Mouse (Mus musculus) E14TG2a.4 (cell line): ENCODE results near the gene Emc9.

ENCODE experiments used
- H3K27me3 ChIP-seq: 2 replicates; pipeline ENCODE4 v1.6.1; 2014; ENCODE audit warnings: low read length, control low read depth; ENCODE audit not compliant: insufficient read depth
- H3K36me3 ChIP-seq: 2 replicates; pipeline ENCODE4 v1.6.1; 2014; ENCODE audit warnings: low read length, control low read depth; ENCODE audit not compliant: insufficient read depth
- H3K4me1 ChIP-seq: replicated peaks from 2 replicates; pipeline ENCODE4 v1.6.1; 2014; ENCODE audit warnings: low read depth, low read length, control low read depth
- H3K4me3 ChIP-seq: replicated peaks from 2 replicates; pipeline ENCODE4 v1.5.1; 2014; ENCODE audit warnings: mild to moderate bottlenecking, low read length
- H3K9me3 ChIP-seq: 2 replicates; pipeline ENCODE4 v1.6.1; 2014; ENCODE audit warnings: low read length, control low read depth
- CTCF ChIP-seq: conservative IDR thresholded peaks from 2 replicates; pipeline ENCODE4 v1.5.1; 2014; ENCODE audit warnings: low read length
- NANOG ChIP-seq: IDR thresholded peaks from 2 replicates; pipeline ENCODE4 v1.6.1; 2014; ENCODE audit warnings: borderline replicate concordance, low read length, mixed read lengths
- POU5F1 ChIP-seq: IDR thresholded peaks from 2 replicates; pipeline ENCODE4 v1.6.1; 2014; ENCODE audit warnings: low read length, borderline replicate concordance

Gene Emc9

DNA sequence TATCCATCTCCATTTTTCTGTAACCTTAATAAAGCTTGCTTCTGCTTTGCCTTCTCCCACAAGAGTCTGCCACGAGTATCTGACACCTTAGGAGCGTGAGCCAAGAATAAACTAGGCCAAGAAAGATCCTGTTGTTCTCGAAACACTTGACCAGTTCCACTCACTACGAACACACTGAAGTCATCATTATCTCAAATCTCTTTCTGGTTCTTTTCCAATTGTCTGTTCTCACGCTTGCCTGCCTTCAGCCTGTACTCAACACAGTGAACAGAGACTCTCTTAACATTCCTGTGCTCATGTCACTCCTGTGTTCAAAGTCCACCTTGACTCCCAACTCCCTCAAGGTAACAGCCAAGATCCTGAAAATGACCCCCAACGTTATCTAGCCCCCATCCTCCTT lies 28.2 kb upstream of the Emc9 start:
- Histone ChIP-seq H3K27me3 (peaks cover 3% of the 10 kb centered on the region), H3K9me3 (no peaks in the 10 kb centered on the region), H3K4me3 (no peak overlapping the region), H3K36me3 (peaks cover 25% of the 10 kb centered on the region), H3K4me1 (peaks cover 24% of the 10 kb centered on the region)
- no peak for TF ChIP-seq CTCF
- TF ChIP-seq POU5F1 = no peak
- TF ChIP-seq NANOG = no peak

DNA sequence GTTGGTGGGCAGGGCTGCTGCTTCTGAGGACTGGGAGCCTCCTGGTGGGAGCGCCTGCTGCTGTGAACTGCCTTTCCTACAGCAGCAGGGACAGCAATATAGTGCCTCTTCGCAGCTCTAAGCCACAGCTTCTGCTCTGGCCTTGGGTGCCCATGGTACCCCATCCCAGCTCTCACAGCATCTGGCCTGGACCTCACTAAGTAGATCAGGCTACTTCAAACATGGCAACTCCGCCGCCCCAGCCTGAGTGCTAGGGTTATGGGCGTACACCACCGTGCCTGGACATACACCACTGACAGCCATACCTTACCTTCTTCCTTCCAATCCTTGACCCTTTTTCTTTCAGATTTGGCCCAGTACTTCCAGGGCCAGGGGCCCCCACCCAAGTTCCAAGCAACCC lies 23.2 kb upstream of the Emc9 start:
- Histone ChIP-seq H3K4me3 (no peak overlapping the region), H3K27me3 (no peaks in the 10 kb centered on the region), H3K4me1 (peaks cover 52% of the 10 kb centered on the region), H3K9me3 (no peaks in the 10 kb centered on the region), H3K36me3 (peaks cover 59% of the 10 kb centered on the region)
- no peak for TF ChIP-seq CTCF
- no peak for TF ChIP-seq NANOG
- no peak for TF ChIP-seq POU5F1

DNA sequence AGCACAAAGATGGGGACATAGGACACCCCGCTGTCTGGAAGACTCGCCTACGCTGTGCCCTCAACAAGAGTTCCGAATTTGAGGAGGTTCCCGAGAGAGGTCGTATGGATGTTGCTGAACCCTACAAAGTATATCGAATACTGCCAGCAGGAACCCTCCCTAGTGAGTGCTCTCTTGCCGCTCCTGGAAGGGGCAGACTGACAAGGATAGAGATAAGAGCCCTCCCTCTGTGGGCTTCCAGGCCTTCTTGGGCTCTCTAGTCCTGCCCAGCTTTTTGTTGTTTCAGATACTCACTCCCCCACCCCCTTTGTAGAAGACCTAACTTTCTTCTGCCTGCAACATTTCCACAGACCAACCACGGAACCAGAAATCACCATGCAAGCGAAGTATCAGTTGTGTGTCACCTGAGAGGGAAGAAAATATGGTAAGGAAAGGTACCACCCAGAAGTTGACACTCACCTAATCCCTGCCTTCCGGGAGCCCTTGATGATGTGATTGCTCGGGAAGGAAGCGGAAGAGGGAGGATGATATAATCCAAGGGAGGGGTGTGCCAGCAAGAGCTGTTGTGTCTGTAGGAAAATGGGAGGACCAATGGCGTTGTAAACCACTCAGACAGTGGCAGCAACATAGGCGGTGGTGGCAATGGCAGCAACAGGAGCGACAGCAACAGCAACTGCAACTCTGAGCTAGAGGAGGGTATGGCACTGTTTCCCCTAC lies 20.8 kb upstream of the Emc9 start:
- peaks cover 82% of the 10 kb centered on the region for H3K36me3 ChIP-seq
- no peaks in the 10 kb centered on the region for H3K27me3 ChIP-seq
- H3K4me3 ChIP-seq = peak overlapping the region; percentile 74
- no peaks in the 10 kb centered on the region for H3K9me3 ChIP-seq
- TF ChIP-seq CTCF (no peak), POU5F1 (no peak), NANOG (no peak)
- peaks cover 74% of the 10 kb centered on the region for H3K4me1 ChIP-seq

GRCm38 (mm10) chr14:55604823-55605222 lies 19.7 kb upstream of the Emc9 start:
- Histone ChIP-seq H3K27me3 (no peaks in the 10 kb centered on the region), H3K9me3 (no peaks in the 10 kb centered on the region), H3K4me1 (peaks cover 83% of the 10 kb centered on the region), H3K36me3 (peaks cover 84% of the 10 kb centered on the region), H3K4me3 (peak overlapping the region; percentile 74)
- no peak for TF ChIP-seq NANOG
- no peak for TF ChIP-seq CTCF
- no peak for TF ChIP-seq POU5F1

DNA sequence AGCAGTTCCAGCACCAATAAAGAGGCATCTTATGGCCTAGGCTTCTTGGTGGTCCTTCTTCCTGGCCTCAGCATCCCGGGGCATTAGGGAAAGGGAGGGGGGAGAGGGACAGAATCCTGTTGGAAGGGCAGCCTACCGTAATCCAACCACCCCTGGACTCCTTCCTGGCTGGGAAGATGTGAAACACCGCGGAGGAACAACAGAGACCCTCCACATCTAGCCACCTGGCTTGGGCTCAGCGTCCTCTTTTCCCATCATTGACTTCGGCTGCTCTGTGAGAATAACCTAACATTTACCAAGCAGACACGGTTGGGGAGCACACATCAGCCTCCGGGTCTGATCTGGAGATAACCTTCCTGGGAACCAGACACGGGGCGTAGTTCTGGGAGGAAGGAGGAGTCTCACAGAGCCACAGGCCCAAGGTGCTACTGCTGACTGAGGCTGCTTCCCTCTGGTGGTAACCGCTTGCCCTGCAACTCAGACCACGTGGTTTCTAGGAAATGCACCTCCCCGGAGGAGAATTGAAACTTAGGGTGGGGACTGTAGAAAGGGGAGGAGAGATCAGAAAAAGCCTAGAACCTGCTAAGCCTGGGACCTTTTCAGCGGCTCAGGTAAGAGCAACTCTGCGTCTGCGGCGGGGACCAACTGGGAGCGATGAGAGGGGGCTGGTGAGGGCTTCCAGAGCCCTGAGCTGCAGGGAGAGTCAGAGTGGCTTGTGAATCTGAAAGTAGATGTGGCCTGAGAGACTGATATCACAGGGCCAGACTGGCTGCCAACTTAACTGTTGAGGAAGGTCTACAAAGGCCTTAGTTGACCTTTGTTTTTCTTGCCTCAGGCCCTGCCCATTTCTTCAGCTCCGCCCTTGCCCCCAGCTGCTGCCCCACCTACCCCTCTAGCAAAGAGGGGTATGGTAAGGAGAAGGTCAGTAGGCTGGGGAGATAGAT lies 18.8 kb upstream of the Emc9 start:
- Histone ChIP-seq H3K4me3 (peak overlapping the region; percentile 74), H3K4me1 (peaks cover 83% of the 10 kb centered on the region), H3K36me3 (peaks cover 84% of the 10 kb centered on the region), H3K27me3 (no peaks in the 10 kb centered on the region), H3K9me3 (no peaks in the 10 kb centered on the region)
- TF ChIP-seq POU5F1 = no peak
- peak; percentile 69 for TF ChIP-seq CTCF
- TF ChIP-seq NANOG = no peak

- H3K36me3 ChIP-seq = peaks cover 84% of the 10 kb centered on the region
- TF ChIP-seq NANOG = no peak
- TF ChIP-seq POU5F1 = no peak
- no peak for TF ChIP-seq CTCF
- H3K27me3 ChIP-seq = no peaks in the 10 kb centered on the region
- no peaks in the 10 kb centered on the region for H3K9me3 ChIP-seq
- peaks cover 80% of the 10 kb centered on the region for H3K4me1 ChIP-seq
- H3K4me3 ChIP-seq = peak within 1 kb of the TSS; percentile 74
Measured at GRCm38 (mm10) chr14:55603271-55603632, 18.1 kb upstream of the Emc9 start, which contains the start of gene Irf9. Gene Irf9 (plus strand): TSS chr14:55603571.

- H3K4me3 ChIP-seq = no peak overlapping the region
- TF ChIP-seq POU5F1 (no peak), CTCF (no peak), NANOG (no peak)
- H3K27me3 ChIP-seq = no peaks in the 10 kb centered on the region
- no peaks in the 10 kb centered on the region for H3K9me3 ChIP-seq
- H3K36me3 ChIP-seq = peaks cover 97% of the 10 kb centered on the region
- H3K4me1 ChIP-seq = peaks cover 55% of the 10 kb centered on the region
Measured at GRCm38 (mm10) chr14:55598521-55599390, 13.7 kb upstream of the Emc9 start.
